Comparison of ENCODE assay signal across 9 mouse cellular contexts in genomic region chr12:105960592-105961330, GRCm38 (mm10). TPM values are rescaled to one million over a fixed set of nuclear protein-coding genes. Genes with fewer than 3 reads are reported as not detected.
DNase-seq lines count a peak whose midpoint lies in the region; ATAC-seq and TF ChIP-seq lines count a peak whose summit lies in the region.
"Had no signal": no experiment of that assay in that cellular context is flagged by ENCODE, and none has a peak within 500 bp of the region (broad histone marks: within the 10 kb centered on the region; RNA-seq: fewer than 3 reads in every experiment).

No protein-coding gene starts in this region.

- H3K9ac ChIP-seq in embryonic facial prominence, embryonic 11.5 days (replicated peaks; ENCODE audit: low read length), result no peak overlapping the region
- peak overlapping the region; percentile 36; the same call in 1 of the 2 replicates for H3K9ac ChIP-seq in forebrain, postnatal 0 days
- H3K9ac ChIP-seq: limb, embryonic 15.5 days had no signal

- intact Hi-C loops in heart, postnatal 36 days (cut with DNase I), result loop anchor here (5.0 kb wide), 2 partner anchors 97 to 103 kb away; no protein-coding TSS in a partner anchor

- peak; percentile 23 for DNase-seq in embryonic facial prominence, embryonic 11.5 days (ENCODE audit: low spot score)
- peak; percentile 73 for DNase-seq in forebrain, postnatal 0 days
- peak; percentile 39 to 72 for DNase-seq in left cerebral cortex, adult 18-20 months (ENCODE audit: low spot score in 2 of 2)
- DNase-seq in urinary bladder, adult 18-20 months (ENCODE audit: low spot score in 2 of 2), result no peak
- no peak for DNase-seq in heart, postnatal 36 days
- DNase-seq in c-Kit-positive CD71-positive TER-119-positive erythroid progenitor cells, embryonic 14.5 days (ENCODE audit: low spot score), result no peak

- no peak for TF ChIP-seq CTCF in forebrain, postnatal 0 days (IDR thresholded peaks at IDR 0.05; ENCODE audit: low read depth)
- no peak for TF ChIP-seq CTCF in olfactory bulb, adult 2 months (IDR thresholded peaks at IDR 0.05; ENCODE audit: insufficient read depth, low read depth, low read length)

- no peaks in the 10 kb centered on the region for H3K9me3 ChIP-seq in embryonic facial prominence, embryonic 11.5 days (replicated peaks; ENCODE audit: control insufficient read depth, low read length)
- no peaks in the 10 kb centered on the region for H3K9me3 ChIP-seq in forebrain, postnatal 0 days (ENCODE audit: low read length)
- H3K9me3 ChIP-seq: limb, embryonic 15.5 days had no signal

- H3K4me2 ChIP-seq in embryonic facial prominence, embryonic 11.5 days (ENCODE audit: low read depth, low read length), result no peak overlapping the region
- H3K4me2 ChIP-seq in forebrain, postnatal 0 days (ENCODE audit: low read depth), result peak overlapping the region; percentile 26; the same call in 1 of the 2 replicates
- H3K4me2 ChIP-seq: limb, embryonic 15.5 days had no signal

- H3K4me3 ChIP-seq in embryonic facial prominence, embryonic 11.5 days (ENCODE audit: low read depth, low read length), result no peak overlapping the region
- H3K4me3 ChIP-seq in forebrain, postnatal 0 days (ENCODE audit: low read depth, low read length), result no peak overlapping the region
- no peak overlapping the region for H3K4me3 ChIP-seq in olfactory bulb, adult 2 months (ENCODE audit: insufficient read depth, low read depth, low read length)
- H3K4me3 ChIP-seq: limb, embryonic 15.5 days; myocyte had no signal

- H3K27ac ChIP-seq in embryonic facial prominence, embryonic 11.5 days (replicated peaks; ENCODE audit: low read depth, low read length), result no peak overlapping the region
- H3K27ac ChIP-seq in forebrain, postnatal 0 days (ENCODE audit: low read depth, low read length), result peak overlapping the region; percentile 74
- H3K27ac ChIP-seq in olfactory bulb, adult 2 months (ENCODE audit: insufficient read depth, low read depth, low read length), result peak overlapping the region; percentile 93
- H3K27ac ChIP-seq: limb, embryonic 15.5 days had no signal

- H3K4me1 ChIP-seq in embryonic facial prominence, embryonic 11.5 days (ENCODE audit: control insufficient read depth, insufficient read depth, low read length), result no peaks in the 10 kb centered on the region
- peaks cover 15% of the 10 kb centered on the region for H3K4me1 ChIP-seq in forebrain, postnatal 0 days (ENCODE audit: insufficient read depth)
- H3K4me1 ChIP-seq in olfactory bulb, adult 2 months (ENCODE audit: control insufficient read depth, insufficient read depth, low read length), result peaks cover 33% of the 10 kb centered on the region

- ATAC-seq in embryonic facial prominence, embryonic 11.5 days (replicated peaks; ENCODE audit: insufficient number of reproducible peaks, low FRiP score, low TSS enrichment, low read depth), result no peak
- ATAC-seq in forebrain, postnatal 0 days, result peak; percentile 19

- peaks cover 6% of the 10 kb centered on the region for H3K27me3 ChIP-seq in embryonic facial prominence, embryonic 11.5 days (ENCODE audit: control insufficient read depth, insufficient read depth, low read length)
- H3K27me3 ChIP-seq in forebrain, postnatal 0 days (ENCODE audit: insufficient read depth, low read length), result no peaks in the 10 kb centered on the region

- 11% methylated on average over 19 of the region's 19 CpGs for WGBS in embryonic facial prominence, embryonic 11.5 days
- WGBS in forebrain, postnatal 0 days, result 3% methylated on average over 19 of the region's 19 CpGs
- WGBS in olfactory bulb, adult 2 months, result 11% methylated on average over 19 of the region's 19 CpGs

- H3K36me3 ChIP-seq in embryonic facial prominence, embryonic 11.5 days (replicated peaks; ENCODE audit: control insufficient read depth, insufficient read depth, low read depth, low read length), result no peaks in the 10 kb centered on the region
- H3K36me3 ChIP-seq in forebrain, postnatal 0 days (ENCODE audit: insufficient read depth), result no peaks in the 10 kb centered on the region
- H3K36me3 ChIP-seq: limb, embryonic 15.5 days had no signal

- TF ChIP-seq POLR2A in olfactory bulb, adult 2 months (IDR thresholded peaks at IDR 0.05; ENCODE audit: insufficient read depth, low read depth, low read length), result no peak

RNA-seq across cellular contexts. Expression of gene Vrk1, which starts 49.3 kb away (rescaled TPM):
- polyA plus RNA-seq in embryonic facial prominence, embryonic 11.5 days (2014; fragmentation: Nextera tagmentation; extraction: Ambion mirVana), result 105 and 115 TPM in 2 replicates
- total RNA-seq in forebrain, postnatal 0 days (2014; rRNA removed), result 30.5 and 34.9 TPM in 2 replicates
- polyA plus RNA-seq in forebrain, postnatal 0 days (2015; fragmentation: Nextera tagmentation; extraction: Ambion mirVana), result 50.5 and 51.5 TPM in 2 replicates
- 10 to 100 TPM; 14.4 to 16.6 TPM for total RNA-seq in left cerebral cortex, adult 18-20 months (2021)
- polyA plus RNA-seq in olfactory bulb, adult 2 months (2012; ENCODE audit: insufficient read depth, insufficient read length, low replicate concordance, missing spikeins), result not detected in 2 replicates
- 1 to 10 TPM; 8.3 to 8.4 TPM for total RNA-seq in heart, postnatal 36 days (2021)

Comparison
In these comparisons a context has a peak if more than half of its experiments do, and no peak if none do; other contexts are left out.
1. DNase-seq: peak in embryonic facial prominence, embryonic 11.5 days (single experiment), forebrain, postnatal 0 days (single experiment) and left cerebral cortex, adult 18-20 months (2 of 2); none in urinary bladder, adult 18-20 months (0 of 2), heart, postnatal 36 days (0 of 2) and c-Kit-positive CD71-positive TER-119-positive erythroid progenitor cells, embryonic 14.5 days (single experiment).